Mouse (Mus musculus): ENCODE data around the gene Zcchc13. TPM values are rescaled to one million over a fixed set of nuclear protein-coding genes. Genes with fewer than 3 reads are reported as not detected.
"Not testable (repeated sequence)": the region's sequence is repeated elsewhere in the genome, so short reads cannot be mapped to it uniquely, and the experiment has no call there.

The Zcchc13 gene
- total and polyA plus RNA-seq, 3 experiments, result not detected

GRCm38 (mm10) chrX:103652048-103652447 lies 21.7 kb downstream of the Zcchc13 start:
- TF ChIP-seq POLR2A (IDR thresholded peaks at IDR 0.05; ENCODE audit: insufficient read depth, low read depth, low read length) (no peak), CTCF (IDR thresholded peaks at IDR 0.05) (no peak), EP300 (IDR thresholded peaks at IDR 0.05; ENCODE audit: insufficient read depth, low read depth, low read length) (no peak)
- intact Hi-C loops (cut with DNase I), result no loop called here

GRCm38 (mm10) chrX:103653021-103653420 lies 22.6 kb downstream of the Zcchc13 start:
- H3K9ac ChIP-seq (ENCODE audit: low read depth, low read length), result no peak overlapping the region
- H3K27me3 ChIP-seq (ENCODE audit: control insufficient read depth, insufficient read depth, low read length), result no peaks in the 10 kb centered on the region
- no peaks in the 10 kb centered on the region for H3K4me1 ChIP-seq (ENCODE audit: control insufficient read depth, insufficient read depth, low read length)
- no peak overlapping the region for H3K4me3 ChIP-seq
- no peaks in the 10 kb centered on the region for H3K36me3 ChIP-seq (ENCODE audit: control insufficient read depth, insufficient read depth, low read length)
- DNase-seq, result no peak
- 56% methylated on average over 2 of the region's 2 CpGs for WGBS
- intact Hi-C loops (cut with DNase I), result no loop called here
- no peaks in the 10 kb centered on the region for H3K79me2 ChIP-seq (replicated peaks; ENCODE audit: control insufficient read depth, insufficient read depth, low read length)
- no peak overlapping the region for H3K27ac ChIP-seq
- no peak for TF ChIP-seq POLR2A (IDR thresholded peaks at IDR 0.05; ENCODE audit: insufficient read depth, low read depth, low read length)
- no peak for TF ChIP-seq EP300 (IDR thresholded peaks at IDR 0.05; ENCODE audit: insufficient read depth, low read depth, low read length)
- TF ChIP-seq CTCF (IDR thresholded peaks at IDR 0.05), result no peak

More at GRCm38 (mm10) chrX:103652048-103652447, 21.7 kb downstream of the Zcchc13 start:
- Histone ChIP-seq H3K9ac (ENCODE audit: low read depth, low read length) (no peak overlapping the region), H3K27ac (no peak overlapping the region), H3K4me1 (ENCODE audit: control insufficient read depth, insufficient read depth, low read length) (no peaks in the 10 kb centered on the region), H3K36me3 (ENCODE audit: control insufficient read depth, insufficient read depth, low read length) (no peaks in the 10 kb centered on the region), H3K79me2 (replicated peaks; ENCODE audit: control insufficient read depth, insufficient read depth, low read length) (no peaks in the 10 kb centered on the region), H3K4me3 (no peak overlapping the region), H3K27me3 (ENCODE audit: control insufficient read depth, insufficient read depth, low read length) (no peaks in the 10 kb centered on the region)
- WGBS, result 17% methylated on average over 1 of the region's 1 CpGs
- DNase-seq, result no peak

- H3K4me1 ChIP-seq (ENCODE audit: control insufficient read depth, insufficient read depth, low read length), result no peaks in the 10 kb centered on the region
- no peaks in the 10 kb centered on the region for H3K27me3 ChIP-seq (ENCODE audit: control insufficient read depth, insufficient read depth, low read length)
- no peak overlapping the region for H3K9ac ChIP-seq (ENCODE audit: low read depth, low read length)
- TF ChIP-seq EP300 (IDR thresholded peaks at IDR 0.05; ENCODE audit: insufficient read depth, low read depth, low read length), result no peak
- TF ChIP-seq POLR2A (IDR thresholded peaks at IDR 0.05; ENCODE audit: insufficient read depth, low read depth, low read length), result no peak
- TF ChIP-seq CTCF (IDR thresholded peaks at IDR 0.05), result no peak
- 75% methylated on average over 4 of the region's 4 CpGs for WGBS
- no peak for DNase-seq
- no peak overlapping the region for H3K27ac ChIP-seq
- intact Hi-C loops (cut with DNase I), result no loop called here
- H3K36me3 ChIP-seq (ENCODE audit: control insufficient read depth, insufficient read depth, low read length), result no peaks in the 10 kb centered on the region
- H3K79me2 ChIP-seq (replicated peaks; ENCODE audit: control insufficient read depth, insufficient read depth, low read length), result no peaks in the 10 kb centered on the region
- H3K4me3 ChIP-seq, result no peak overlapping the region
Observed at GRCm38 (mm10) chrX:103658985-103659384, 28.6 kb downstream of the Zcchc13 start.

- H3K27ac ChIP-seq; intact Hi-C loops (cut with DNase I); H3K27me3 ChIP-seq (ENCODE audit: control insufficient read depth, insufficient read depth, low read length); H3K79me2 ChIP-seq (replicated peaks; ENCODE audit: control insufficient read depth, insufficient read depth, low read length); H3K4me1 ChIP-seq (ENCODE audit: control insufficient read depth, insufficient read depth, low read length); H3K36me3 ChIP-seq (ENCODE audit: control insufficient read depth, insufficient read depth, low read length); DNase-seq; H3K9ac ChIP-seq (ENCODE audit: low read depth, low read length); H3K4me3 ChIP-seq: not testable (repeated sequence)
- WGBS, result 70% methylated on average over 10 of the region's 10 CpGs
Observed at GRCm38 (mm10) chrX:103664445-103664844, 34.1 kb downstream of the Zcchc13 start.

GRCm38 (mm10) chrX:103670245-103670644 lies 39.9 kb downstream of the Zcchc13 start:
- no peak overlapping the region for H3K27ac ChIP-seq
- DNase-seq, result no peak
- no peaks in the 10 kb centered on the region for H3K36me3 ChIP-seq (ENCODE audit: control insufficient read depth, insufficient read depth, low read length)
- H3K4me3 ChIP-seq, result no peak overlapping the region
- H3K9ac ChIP-seq (ENCODE audit: low read depth, low read length), result no peak overlapping the region
- no peaks in the 10 kb centered on the region for H3K4me1 ChIP-seq (ENCODE audit: control insufficient read depth, insufficient read depth, low read length)
- intact Hi-C loops (cut with DNase I), result no loop called here
- TF ChIP-seq CTCF (IDR thresholded peaks at IDR 0.05), result no peak
- no peaks in the 10 kb centered on the region for H3K27me3 ChIP-seq (ENCODE audit: control insufficient read depth, insufficient read depth, low read length)
- no peaks in the 10 kb centered on the region for H3K79me2 ChIP-seq (replicated peaks; ENCODE audit: control insufficient read depth, insufficient read depth, low read length)

GRCm38 (mm10) chrX:103673761-103674160 lies 43.4 kb downstream of the Zcchc13 start:
- Histone ChIP-seq H3K4me3 (no peak overlapping the region), H3K27ac (no peak overlapping the region), H3K27me3 (ENCODE audit: control insufficient read depth, insufficient read depth, low read length) (no peaks in the 10 kb centered on the region), H3K36me3 (ENCODE audit: control insufficient read depth, insufficient read depth, low read length) (no peaks in the 10 kb centered on the region), H3K79me2 (replicated peaks; ENCODE audit: control insufficient read depth, insufficient read depth, low read length) (no peaks in the 10 kb centered on the region), H3K4me1 (ENCODE audit: control insufficient read depth, insufficient read depth, low read length) (no peaks in the 10 kb centered on the region), H3K9ac (ENCODE audit: low read depth, low read length) (no peak overlapping the region)
- 73% methylated on average over 3 of the region's 3 CpGs for WGBS
- intact Hi-C loops (cut with DNase I), result loop anchor here (2.0 kb wide), 1 partner anchor 189 kb away; no protein-coding TSS in a partner anchor
- DNase-seq, result no peak
- no peak for TF ChIP-seq CTCF (IDR thresholded peaks at IDR 0.05)
- no peak for TF ChIP-seq POLR2A (IDR thresholded peaks at IDR 0.05; ENCODE audit: insufficient read depth, low read depth, low read length)
- TF ChIP-seq EP300 (IDR thresholded peaks at IDR 0.05; ENCODE audit: insufficient read depth, low read depth, low read length), result no peak
